Mouse (Mus musculus): Measurements from ENCODE around the gene Capza2. TPM values are rescaled to one million over a fixed set of nuclear protein-coding genes. Genes with fewer than 3 reads are reported as not detected.
A peak's percentile ranks its signal among the peaks of the same experiment; 100 is the strongest.

Gene Capza2
- 218 and 225 TPM in 2 replicates for polyA plus RNA-seq (2015; fragmentation: Nextera tagmentation; extraction: Ambion mirVana)

DNA sequence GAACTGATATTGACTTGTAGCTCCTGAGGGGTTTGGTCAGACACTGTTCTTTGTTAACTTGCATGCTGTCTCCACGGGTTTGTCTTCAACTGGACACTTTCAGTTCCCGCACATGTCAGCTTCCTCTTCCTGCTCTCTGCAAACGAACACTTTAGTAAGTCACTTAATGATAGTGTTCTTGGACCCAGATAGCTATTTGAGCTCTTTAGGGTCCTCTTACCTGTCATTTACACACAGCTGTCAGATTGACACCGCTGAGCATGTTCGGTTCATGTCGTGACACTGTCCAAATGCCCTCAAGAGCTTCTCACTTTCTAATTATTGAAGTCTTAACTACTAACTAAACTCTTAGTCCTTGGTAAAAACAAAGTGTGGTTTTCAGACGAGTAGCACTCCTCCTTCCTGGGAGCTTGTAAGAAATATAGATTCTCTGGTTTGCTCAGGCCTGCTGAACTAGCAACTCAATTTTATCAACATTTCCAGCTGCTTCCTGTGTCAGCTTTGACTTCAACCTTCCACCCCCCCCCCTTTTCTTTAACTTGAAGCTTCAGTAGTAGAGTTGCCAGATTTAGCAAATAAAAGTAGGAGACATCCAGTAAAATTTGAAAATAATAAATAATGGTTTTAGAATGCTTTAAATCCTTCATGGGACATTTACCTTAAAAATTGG, at the start of gene Capza2:
TSS of gene Capza2 (plus strand) at position 620 of the 670 bp plus-strand sequence.
- 0 out of 2 replicates have a peak, but pooled peaks cover 3% of the 10 kb centered on the region for H3K4me1 ChIP-seq
- 67% methylated on average over 7 of the region's 7 CpGs for WGBS
- H3K36me3 ChIP-seq, result 0 out of 2 replicates have a peak, but pooled peaks cover 2% of the 10 kb centered on the region
- no peaks in the 10 kb centered on the region for H3K27me3 ChIP-seq (replicated peaks)
- no peak for ATAC-seq (ENCODE audit: insufficient read depth, low FRiP score, low read depth)
- H3K27ac ChIP-seq, result peak within 1 kb of the TSS; percentile 94
- no peaks in the 10 kb centered on the region for H3K9me3 ChIP-seq
- peak within 1 kb of the TSS; percentile 86 for H3K4me3 ChIP-seq (replicated peaks)
- peak within 1 kb of the TSS; percentile 65 for H3K9ac ChIP-seq
- H3K4me2 ChIP-seq, result peak within 1 kb of the TSS; percentile 62

DNA sequence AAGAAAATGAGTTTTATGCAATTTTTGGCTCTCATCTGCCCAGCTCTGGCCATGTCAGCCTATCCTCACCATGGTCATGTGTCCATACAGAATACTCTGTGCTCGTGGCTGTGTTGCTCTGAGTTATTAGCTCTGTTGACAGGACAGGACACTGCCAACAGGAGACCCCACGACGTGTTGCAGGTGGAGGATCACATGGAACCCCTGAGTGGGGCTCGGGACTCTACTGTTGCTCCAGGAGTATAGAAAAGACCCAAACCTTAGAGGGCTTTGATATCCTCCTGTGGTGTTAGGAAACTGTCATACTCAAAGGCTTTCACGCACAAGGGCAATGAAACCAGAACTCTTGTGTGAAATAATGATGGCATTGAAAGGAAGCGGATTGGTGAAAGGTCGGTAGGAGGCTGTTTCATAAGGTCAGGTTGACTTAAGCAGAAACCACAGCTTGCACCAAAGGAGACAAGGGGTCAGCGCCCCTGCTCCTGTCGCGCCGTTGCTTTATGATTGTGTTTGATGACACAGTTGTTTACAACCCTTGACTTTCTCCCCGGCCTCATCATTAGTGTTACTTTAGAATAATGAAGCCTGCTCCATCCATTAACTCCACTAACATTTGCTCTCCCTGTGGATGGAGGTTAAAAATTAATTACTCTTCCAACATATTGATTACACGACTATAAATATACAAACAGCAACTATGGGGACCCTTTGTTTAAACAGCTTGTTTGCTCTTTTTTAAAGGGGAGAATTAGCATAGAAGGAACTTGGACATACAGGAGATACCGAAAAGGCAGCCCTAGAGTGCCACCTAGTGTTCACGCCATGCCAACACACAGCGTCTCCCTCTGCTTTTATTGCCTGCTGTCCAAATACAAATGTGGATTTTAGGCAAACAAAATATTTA, 46.7 kb upstream of the Capza2 start:
- H3K4me1 ChIP-seq, result no peaks in the 10 kb centered on the region
- no peak overlapping the region for H3K9ac ChIP-seq
- H3K4me3 ChIP-seq (replicated peaks), result no peak overlapping the region
- no peaks in the 10 kb centered on the region for H3K36me3 ChIP-seq
- peak overlapping the region; percentile 29 for H3K4me2 ChIP-seq
- peak; percentile 77; the same call in 1 of the 2 replicates for ATAC-seq (ENCODE audit: insufficient read depth, low FRiP score, low read depth)
- H3K27me3 ChIP-seq (replicated peaks), result no peaks in the 10 kb centered on the region
- no peak overlapping the region for H3K27ac ChIP-seq
- H3K9me3 ChIP-seq, result no peaks in the 10 kb centered on the region
- WGBS, result 19% methylated on average over 16 of the region's 16 CpGs

DNA sequence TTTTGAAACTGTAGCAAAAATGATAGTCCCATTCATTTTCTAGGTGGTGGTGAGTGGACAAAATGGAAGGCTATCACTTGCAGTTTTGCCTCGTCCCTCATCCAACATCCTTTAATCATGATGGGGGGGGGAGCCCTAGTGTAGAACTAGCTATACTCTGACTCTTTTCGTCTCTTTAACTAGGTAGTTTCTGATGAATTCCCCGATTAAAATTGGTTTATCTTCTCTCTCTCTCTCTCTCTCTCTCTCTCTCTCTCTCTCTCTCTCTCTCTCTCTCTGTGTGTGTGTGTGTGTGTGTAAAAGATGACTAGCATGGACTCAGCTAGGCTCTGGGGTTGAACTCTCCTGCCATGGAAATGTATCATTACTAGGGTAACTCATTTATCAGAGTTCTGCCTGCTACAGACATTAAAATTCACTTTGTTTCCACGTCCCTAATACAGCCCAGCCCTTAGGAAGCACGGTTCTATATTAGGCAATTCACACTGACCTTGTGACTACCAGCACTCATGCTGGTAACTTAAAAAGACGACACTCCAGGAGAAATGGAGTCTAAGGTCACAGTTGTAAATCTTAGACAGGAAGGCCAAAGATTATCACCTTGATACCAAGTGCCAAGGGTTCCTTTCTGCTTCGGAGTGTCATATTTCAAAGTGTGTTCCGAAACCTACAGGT, 45.9 kb upstream of the Capza2 start:
- no peak overlapping the region for H3K27ac ChIP-seq
- no peak for ATAC-seq (ENCODE audit: insufficient read depth, low FRiP score, low read depth)
- no peak overlapping the region for H3K4me2 ChIP-seq
- no peak overlapping the region for H3K4me3 ChIP-seq (replicated peaks)
- H3K9ac ChIP-seq, result no peak overlapping the region
- no peaks in the 10 kb centered on the region for H3K9me3 ChIP-seq
- H3K36me3 ChIP-seq, result no peaks in the 10 kb centered on the region
- 33% methylated on average over 8 of the region's 8 CpGs for WGBS
- H3K4me1 ChIP-seq, result no peaks in the 10 kb centered on the region
- no peaks in the 10 kb centered on the region for H3K27me3 ChIP-seq (replicated peaks)

DNA sequence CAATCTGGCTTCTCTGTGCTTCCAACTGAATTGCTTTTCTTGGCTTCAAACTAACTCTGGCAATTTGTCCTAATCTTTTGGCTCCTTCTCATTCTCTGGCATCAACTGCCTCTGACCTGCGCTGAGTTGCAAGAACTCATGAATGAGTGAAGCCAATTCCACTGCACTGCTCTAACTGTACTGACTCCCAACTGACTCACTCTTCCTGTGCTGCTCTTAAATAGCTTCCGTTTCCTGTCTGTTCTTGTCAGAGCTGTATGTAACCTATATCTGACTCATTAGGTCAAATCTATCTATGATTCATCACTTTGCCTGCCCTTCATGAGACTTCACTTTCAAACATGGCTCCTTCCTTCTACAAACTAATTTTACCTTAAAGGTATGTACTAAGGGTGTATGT, 42.1 kb upstream of the Capza2 start:
- no peak for ATAC-seq (ENCODE audit: insufficient read depth, low FRiP score, low read depth)
- no peaks in the 10 kb centered on the region for H3K9me3 ChIP-seq
- no peak overlapping the region for H3K9ac ChIP-seq
- H3K27ac ChIP-seq, result no peak overlapping the region
- H3K36me3 ChIP-seq, result no peaks in the 10 kb centered on the region
- H3K27me3 ChIP-seq (replicated peaks), result no peaks in the 10 kb centered on the region
- no peak overlapping the region for H3K4me3 ChIP-seq (replicated peaks)
- H3K4me1 ChIP-seq, result no peaks in the 10 kb centered on the region
- H3K4me2 ChIP-seq, result no peak overlapping the region
- 91% methylated on average over 2 of the region's 2 CpGs for WGBS

DNA sequence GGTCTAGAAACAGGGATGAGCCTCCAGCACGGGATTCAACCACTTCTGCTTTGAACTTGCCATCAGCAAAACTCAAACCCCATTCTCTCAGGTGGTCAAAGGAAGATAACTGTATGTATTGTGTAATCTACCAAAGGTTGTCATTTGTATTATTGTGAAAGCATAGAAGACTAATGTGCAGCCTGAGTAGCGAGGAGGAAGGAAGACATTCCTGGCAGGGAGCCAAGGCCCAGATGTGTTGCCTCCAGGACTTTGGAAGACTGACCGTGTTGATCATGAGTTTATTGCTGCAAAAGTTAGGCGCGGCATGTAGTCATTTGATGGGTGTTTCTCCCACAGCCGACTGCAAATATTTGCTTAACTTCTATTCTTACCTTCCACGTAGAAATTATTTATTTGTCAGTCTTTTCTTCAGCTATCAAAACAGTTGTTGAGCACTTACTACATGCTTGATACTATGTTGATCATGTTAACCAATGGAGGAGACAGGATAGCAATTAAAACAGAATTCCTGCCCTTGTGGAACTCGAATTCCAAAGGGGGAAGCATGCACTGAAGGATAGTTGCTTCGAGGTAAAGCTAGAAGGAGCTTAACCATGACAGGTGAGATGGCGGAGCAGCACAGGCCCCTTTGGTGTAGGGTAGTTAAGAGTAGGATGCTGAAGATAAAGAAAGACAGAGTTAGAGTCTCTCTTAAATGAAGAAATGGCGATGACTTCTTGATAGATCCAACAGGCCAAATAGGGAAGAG, 40.1 kb upstream of the Capza2 start:
- H3K9ac ChIP-seq, result no peak overlapping the region
- H3K9me3 ChIP-seq, result no peaks in the 10 kb centered on the region
- ATAC-seq (ENCODE audit: insufficient read depth, low FRiP score, low read depth), result no peak
- H3K27me3 ChIP-seq (replicated peaks), result no peaks in the 10 kb centered on the region
- no peak overlapping the region for H3K4me3 ChIP-seq (replicated peaks)
- no peaks in the 10 kb centered on the region for H3K4me1 ChIP-seq
- WGBS, result 51% methylated on average over 11 of the region's 11 CpGs
- no peaks in the 10 kb centered on the region for H3K36me3 ChIP-seq
- H3K4me2 ChIP-seq, result no peak overlapping the region
- H3K27ac ChIP-seq, result no peak overlapping the region

DNA sequence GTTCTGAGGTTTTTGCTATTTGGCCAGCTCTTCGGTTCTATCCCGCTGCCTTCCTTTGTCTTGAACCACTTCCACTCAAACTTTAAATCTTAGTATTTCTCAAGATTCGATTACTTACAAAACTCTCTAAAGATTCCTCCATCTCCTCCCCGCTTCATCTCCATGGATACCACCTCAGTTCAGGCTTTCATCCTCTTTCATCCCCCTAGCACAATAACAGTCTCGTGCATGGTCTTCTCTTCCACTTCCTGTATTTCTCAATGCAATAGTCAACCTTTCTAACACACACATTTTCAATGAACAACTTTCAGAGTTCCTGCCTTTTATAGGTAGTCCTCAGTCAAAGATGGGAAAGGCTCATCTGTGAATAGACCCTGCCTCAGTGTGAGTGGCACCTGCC, 36.7 kb upstream of the Capza2 start:
- Histone ChIP-seq H3K9ac (no peak overlapping the region), H3K27ac (no peak overlapping the region), H3K36me3 (no peaks in the 10 kb centered on the region), H3K4me1 (no peaks in the 10 kb centered on the region), H3K4me3 (replicated peaks) (no peak overlapping the region), H3K4me2 (no peak overlapping the region), H3K27me3 (replicated peaks) (no peaks in the 10 kb centered on the region), H3K9me3 (no peaks in the 10 kb centered on the region)
- 87% methylated on average over 5 of the region's 5 CpGs for WGBS
- no peak for ATAC-seq (ENCODE audit: insufficient read depth, low FRiP score, low read depth)

DNA sequence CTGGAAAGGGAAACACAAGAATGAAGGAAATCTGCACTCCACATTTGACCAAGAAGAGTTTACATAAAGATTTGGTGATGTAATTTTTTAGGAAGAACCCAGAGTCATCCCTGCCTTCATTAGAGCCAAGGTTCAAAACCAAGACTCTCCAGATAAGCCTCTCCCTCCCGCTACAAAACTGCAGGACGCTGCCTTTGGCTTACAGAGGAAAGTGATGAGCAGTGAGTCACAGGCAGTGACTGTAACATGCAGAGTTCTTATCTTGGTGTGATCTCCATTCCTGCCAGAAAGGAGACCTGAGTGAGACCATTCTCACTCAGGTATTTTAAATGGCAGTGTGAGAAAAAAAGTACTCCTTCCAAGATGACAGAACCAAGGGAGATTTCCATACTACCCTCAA, 34.5 kb upstream of the Capza2 start:
- no peak overlapping the region for H3K9ac ChIP-seq
- H3K27ac ChIP-seq, result no peak overlapping the region
- no peak for ATAC-seq (ENCODE audit: insufficient read depth, low FRiP score, low read depth)
- H3K4me2 ChIP-seq, result no peak overlapping the region
- no peaks in the 10 kb centered on the region for H3K36me3 ChIP-seq
- no peaks in the 10 kb centered on the region for H3K27me3 ChIP-seq (replicated peaks)
- 52% methylated on average over 2 of the region's 2 CpGs for WGBS
- no peak overlapping the region for H3K4me3 ChIP-seq (replicated peaks)
- no peaks in the 10 kb centered on the region for H3K4me1 ChIP-seq
- H3K9me3 ChIP-seq, result no peaks in the 10 kb centered on the region

DNA sequence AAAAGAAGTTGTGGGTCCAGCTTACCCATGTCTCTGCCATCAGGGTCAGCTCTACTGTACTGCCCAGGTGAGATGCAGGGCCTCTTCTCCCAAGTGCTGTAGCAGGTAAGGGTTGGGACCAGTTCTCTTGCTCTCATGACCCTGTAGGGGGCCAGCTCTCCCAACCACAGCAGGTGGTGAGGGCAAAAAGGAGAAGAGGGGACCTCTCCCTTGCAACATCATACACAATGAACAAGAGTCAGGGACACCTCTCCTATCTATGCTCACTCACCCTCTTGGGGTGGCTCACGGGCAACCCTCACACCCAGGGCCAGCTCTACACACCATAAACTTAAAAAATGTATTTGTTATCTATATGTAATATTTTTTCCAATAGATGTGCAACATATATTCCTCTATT, 29.1 kb upstream of the Capza2 start:
- 76% methylated on average over 1 of the region's 1 CpGs for WGBS
- Histone ChIP-seq H3K9ac (no peak overlapping the region), H3K4me2 (no peak overlapping the region), H3K4me1 (no peaks in the 10 kb centered on the region), H3K27ac (no peak overlapping the region), H3K9me3 (no peaks in the 10 kb centered on the region), H3K4me3 (replicated peaks) (no peak overlapping the region), H3K36me3 (no peaks in the 10 kb centered on the region), H3K27me3 (replicated peaks) (no peaks in the 10 kb centered on the region)
- ATAC-seq (ENCODE audit: insufficient read depth, low FRiP score, low read depth), result no peak

DNA sequence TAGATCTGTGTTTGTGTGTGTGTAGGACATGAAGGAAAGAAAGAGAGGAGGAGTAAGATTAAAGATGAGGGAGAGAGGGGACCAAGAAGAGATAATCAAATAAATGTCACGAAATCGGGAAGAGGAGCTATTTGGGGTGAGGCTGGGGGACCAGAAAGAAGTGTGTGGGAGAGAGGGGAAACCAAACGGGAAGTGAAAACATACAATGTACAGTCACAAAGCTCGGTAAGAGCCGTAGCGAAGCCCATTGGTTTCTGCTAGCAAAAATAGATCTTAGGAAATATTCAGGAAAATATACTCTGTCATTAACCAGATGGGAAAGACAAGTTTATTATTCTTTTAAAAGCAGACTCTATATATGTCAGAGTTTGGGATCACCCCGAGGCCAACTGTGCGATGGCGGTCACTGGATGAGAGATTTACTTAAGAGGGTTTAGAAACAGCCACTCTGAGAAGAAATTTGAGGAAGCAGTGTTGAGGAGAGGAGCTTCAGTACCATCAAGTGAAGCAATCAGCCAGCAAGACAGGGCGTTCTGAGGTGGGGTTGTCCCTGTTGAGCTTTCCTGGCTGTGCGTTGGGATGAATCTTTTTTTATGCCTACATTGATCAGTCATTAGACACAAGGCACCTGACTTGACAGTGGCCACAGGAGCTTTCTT, 24.6 kb upstream of the Capza2 start:
- Histone ChIP-seq H3K27ac (no peak overlapping the region), H3K4me3 (replicated peaks) (no peak overlapping the region), H3K4me1 (no peaks in the 10 kb centered on the region), H3K27me3 (replicated peaks) (no peaks in the 10 kb centered on the region), H3K4me2 (no peak overlapping the region), H3K9me3 (no peaks in the 10 kb centered on the region), H3K36me3 (no peaks in the 10 kb centered on the region), H3K9ac (no peak overlapping the region)
- no peak for ATAC-seq (ENCODE audit: insufficient read depth, low FRiP score, low read depth)
- whole genome bisulfite sequencing, result 80% methylated on average over 11 of the region's 11 CpGs

DNA sequence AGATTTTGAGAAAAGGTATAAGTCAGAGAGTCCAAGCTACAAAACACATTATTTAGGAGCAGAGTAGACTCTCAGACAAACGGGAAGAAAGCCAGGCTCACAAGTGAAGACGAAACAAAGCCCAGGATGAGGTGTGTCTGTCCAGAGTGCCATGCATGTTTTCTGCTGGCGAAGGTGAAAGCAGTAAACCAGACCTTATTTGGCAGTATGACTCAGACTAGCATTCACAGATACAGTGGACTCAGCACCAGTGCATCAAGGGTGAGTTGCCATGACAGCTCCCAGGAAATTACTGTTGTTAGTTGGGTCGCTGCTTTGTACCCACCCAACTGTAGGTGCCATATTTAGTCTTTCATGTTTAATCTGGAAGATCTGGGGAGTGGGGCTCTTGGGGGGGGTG, 23.4 kb upstream of the Capza2 start:
- H3K27ac ChIP-seq, result no peak overlapping the region
- WGBS, result 83% methylated on average over 4 of the region's 4 CpGs
- no peak for ATAC-seq (ENCODE audit: insufficient read depth, low FRiP score, low read depth)
- no peaks in the 10 kb centered on the region for H3K27me3 ChIP-seq (replicated peaks)
- H3K4me1 ChIP-seq, result no peaks in the 10 kb centered on the region
- H3K36me3 ChIP-seq, result no peaks in the 10 kb centered on the region
- no peak overlapping the region for H3K4me2 ChIP-seq
- H3K9me3 ChIP-seq, result no peaks in the 10 kb centered on the region
- H3K4me3 ChIP-seq (replicated peaks), result no peak overlapping the region
- H3K9ac ChIP-seq, result no peak overlapping the region

DNA sequence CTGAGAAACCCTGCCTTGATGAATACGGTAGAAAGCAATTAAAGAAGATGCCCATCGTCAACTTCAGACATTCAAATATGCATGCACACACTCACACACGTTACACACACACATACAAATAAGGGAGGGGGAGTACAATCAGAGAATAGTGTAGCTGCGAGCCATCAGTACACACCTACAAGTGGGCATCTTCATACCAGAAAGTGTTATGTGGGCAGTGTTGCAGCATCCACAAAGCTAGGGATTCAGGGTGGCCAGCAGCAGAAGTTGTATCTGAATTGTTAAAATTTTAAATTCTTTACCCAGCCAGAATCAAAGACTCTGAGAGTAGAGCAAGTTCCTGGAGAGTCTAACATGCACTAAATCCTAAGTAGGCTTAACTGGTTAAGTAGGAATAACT, 15.2 kb upstream of the Capza2 start:
- H3K4me2 ChIP-seq, result no peak overlapping the region
- H3K4me3 ChIP-seq (replicated peaks), result no peak overlapping the region
- no peak overlapping the region for H3K27ac ChIP-seq
- no peaks in the 10 kb centered on the region for H3K9me3 ChIP-seq
- WGBS, result 79% methylated on average over 4 of the region's 4 CpGs
- H3K9ac ChIP-seq, result no peak overlapping the region
- H3K36me3 ChIP-seq, result no peaks in the 10 kb centered on the region
- H3K4me1 ChIP-seq, result no peaks in the 10 kb centered on the region
- H3K27me3 ChIP-seq (replicated peaks), result no peaks in the 10 kb centered on the region
- ATAC-seq (ENCODE audit: insufficient read depth, low FRiP score, low read depth), result no peak

Measured in stomach, embryonic 15.5 days (tissue).